Mouse (Mus musculus): Measurements from ENCODE around the gene Stim2. TPM values are rescaled to one million over a fixed set of nuclear protein-coding genes. Genes with fewer than 3 reads are reported as not detected.
A peak's percentile ranks its signal among the peaks of the same experiment; 100 is the strongest.

Stim2 gene
- polyA plus RNA-seq, 1 experiment from 2014 or later = 25.7 TPM

DNA sequence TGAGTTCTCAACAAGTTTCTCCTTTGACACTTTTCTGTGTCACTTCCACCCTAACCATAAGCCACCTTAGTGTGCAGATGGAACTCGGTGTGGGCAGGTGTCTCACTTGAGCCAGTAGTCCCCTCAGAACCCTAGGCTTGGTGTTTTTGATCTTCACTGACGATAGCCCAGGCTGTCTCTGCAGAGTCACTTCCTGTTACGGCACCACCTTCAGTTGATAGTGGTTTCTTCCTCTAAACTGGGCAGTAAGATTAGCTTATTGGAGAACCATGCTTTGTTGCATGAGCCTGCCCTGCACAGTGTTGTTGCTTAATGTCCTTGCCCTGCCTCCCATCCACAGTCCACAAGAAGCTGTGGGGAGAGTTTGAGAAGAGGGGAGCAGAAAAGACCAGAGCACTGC is 47.2 kb downstream of the Stim2 start:
- POLR2A ChIA-PET = no interaction called here
- DNase-seq (ENCODE audit: low read depth, low spot score) (no peak), ATAC-seq (no peak)
- H3K27me3 ChIP-seq = no peaks in the 10 kb centered on the region
- in situ Hi-C loops (cut with MboI; ENCODE audit: low pct_unique_long_range_greater_than_20kb) = no loop called here
- CTCF ChIA-PET = interaction anchor here (0.9 kb wide), 1 partner anchor 13 kb away, joined by 3 read pairs; no protein-coding TSS in a partner anchor
- TF ChIP-seq CTCF (IDR thresholded peaks at IDR 0.05) = no peak

DNA sequence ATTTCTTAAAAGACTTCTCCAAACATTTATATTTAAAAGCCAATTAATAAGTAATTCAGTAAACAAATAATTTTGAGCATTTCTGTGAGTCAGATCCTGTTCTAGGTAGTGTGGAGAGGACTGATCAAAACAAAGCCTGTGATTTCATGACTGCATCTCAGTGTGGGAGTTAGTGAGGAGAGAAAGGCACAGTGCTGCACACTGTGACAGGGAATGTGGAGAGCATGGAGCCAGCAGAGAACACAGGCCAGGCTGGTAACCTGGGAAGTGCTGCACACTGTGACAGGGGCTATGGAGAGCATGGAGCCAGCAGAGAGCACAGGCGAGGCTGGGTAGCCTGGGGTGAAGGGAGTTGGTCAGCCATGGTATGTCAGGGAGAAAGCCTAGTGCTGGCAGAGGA is 48.1 kb downstream of the Stim2 start:
- no peaks in the 10 kb centered on the region for H3K27me3 ChIP-seq
- ChIA-PET CTCF (interaction anchor here (0.9 kb wide), 1 partner anchor 29 kb away, joined by 3 read pairs; no protein-coding TSS in a partner anchor), POLR2A (no interaction called here)
- in situ Hi-C loops (cut with MboI; ENCODE audit: low pct_unique_long_range_greater_than_20kb) = no loop called here
- DNase-seq (ENCODE audit: low read depth, low spot score) (no peak), ATAC-seq (no peak)
- no peak for TF ChIP-seq CTCF (IDR thresholded peaks at IDR 0.05)

DNA sequence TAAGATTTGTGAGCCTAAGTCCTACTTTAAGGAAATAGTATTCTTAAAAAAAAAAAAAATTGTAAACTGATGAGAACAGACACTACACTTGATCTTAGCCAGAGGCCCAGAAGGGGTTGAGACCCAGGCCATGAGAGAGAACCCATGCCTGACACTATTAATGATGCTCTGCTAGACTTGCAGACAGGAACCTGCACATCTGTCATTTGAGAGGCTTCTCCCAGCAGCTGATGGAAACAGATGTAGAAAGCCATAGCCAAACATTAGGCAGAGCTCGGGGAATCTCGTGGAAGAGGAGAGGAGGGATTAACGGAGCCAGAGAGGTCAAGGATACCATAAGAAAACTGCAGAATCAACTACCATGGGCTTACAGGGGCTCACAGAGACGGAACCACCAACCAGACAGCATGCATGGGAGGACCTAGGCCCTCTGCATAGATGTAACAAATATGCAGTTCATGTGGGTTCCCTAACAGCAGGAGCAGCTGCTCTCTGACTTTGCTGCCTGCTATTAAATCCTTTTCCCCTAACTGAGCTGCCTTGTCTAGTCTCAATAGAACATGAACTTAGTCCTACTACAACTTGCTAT is 50.9 kb downstream of the Stim2 start:
- TF ChIP-seq CTCF (IDR thresholded peaks at IDR 0.05) = no peak
- in situ Hi-C loops (cut with MboI; ENCODE audit: low pct_unique_long_range_greater_than_20kb) = no loop called here
- DNase-seq (ENCODE audit: low read depth, low spot score) = no peak
- no peak for ATAC-seq
- ChIA-PET CTCF (interaction anchor here (1.0 to 2.6 kb wide), 3 partner anchors 9 to 13 kb away, joined by 3 to 11 read pairs (median 3); no protein-coding TSS in a partner anchor), POLR2A (interaction anchor here (0.7 to 1.0 kb wide), 2 partner anchors 11 to 18 kb away, joined by 3 read pairs; no protein-coding TSS in a partner anchor)
- H3K27me3 ChIP-seq = no peaks in the 10 kb centered on the region

DNA sequence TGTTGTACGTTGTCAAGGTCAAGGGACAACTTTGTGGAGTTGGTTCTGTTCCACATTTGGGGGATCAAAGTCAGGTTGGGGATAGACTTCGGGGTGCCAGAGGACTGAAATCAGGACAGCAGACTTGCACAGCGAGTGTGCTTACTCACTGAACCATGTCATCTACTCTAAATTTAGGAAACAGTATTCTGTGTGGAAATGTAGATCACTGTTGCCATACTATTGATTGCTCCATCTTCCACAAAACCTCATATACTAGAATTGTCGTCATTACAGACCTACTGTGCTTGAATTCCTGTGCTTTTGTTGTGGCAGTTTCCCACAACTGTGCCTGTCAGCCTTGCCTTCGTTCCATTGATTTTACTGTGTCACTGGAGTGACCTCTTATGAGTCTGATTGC is 51.6 kb downstream of the Stim2 start:
- no peak for TF ChIP-seq CTCF (IDR thresholded peaks at IDR 0.05)
- in situ Hi-C loops (cut with MboI; ENCODE audit: low pct_unique_long_range_greater_than_20kb) = no loop called here
- POLR2A ChIA-PET = interaction anchor here (0.7 kb wide), 1 partner anchor 17 kb away, joined by 3 read pairs; no protein-coding TSS in a partner anchor
- CTCF ChIA-PET = interaction anchor here (1.0 kb wide), 1 partner anchor 8 kb away, joined by 3 read pairs; no protein-coding TSS in a partner anchor
- no peaks in the 10 kb centered on the region for H3K27me3 ChIP-seq
- no peak for ATAC-seq
- no peak for DNase-seq (ENCODE audit: low read depth, low spot score)

DNA sequence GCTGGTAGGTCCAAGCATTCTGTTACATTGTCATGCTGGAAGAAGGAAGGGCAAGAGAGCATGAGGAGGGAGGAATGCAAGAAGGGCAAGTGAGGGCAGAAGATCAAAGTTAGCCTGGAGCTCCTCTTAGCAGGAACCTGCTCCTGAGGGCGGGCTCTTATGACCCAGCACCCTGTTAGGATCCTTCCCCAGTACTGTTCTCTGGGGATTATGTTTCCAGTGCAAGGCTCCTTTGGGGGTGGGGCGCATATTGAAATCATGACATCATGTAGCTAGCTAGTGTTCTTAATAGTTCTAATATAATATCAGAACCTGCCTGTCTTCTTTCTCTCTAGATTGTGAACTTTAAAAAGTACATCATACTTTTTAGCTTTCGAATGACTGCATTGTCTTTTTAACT is 52.8 kb downstream of the Stim2 start:
- DNase-seq (ENCODE audit: low read depth, low spot score) (no peak), ATAC-seq (no peak)
- no peak for TF ChIP-seq CTCF (IDR thresholded peaks at IDR 0.05)
- in situ Hi-C loops (cut with MboI; ENCODE audit: low pct_unique_long_range_greater_than_20kb) = no loop called here
- no peaks in the 10 kb centered on the region for H3K27me3 ChIP-seq
- CTCF ChIA-PET = interaction anchor here (0.7 to 1.3 kb wide), 2 partner anchors 9 to 53 kb away, joined by 3 to 4 read pairs; partner anchors contain the start of gene Stim2
- POLR2A ChIA-PET = no interaction called here

DNA sequence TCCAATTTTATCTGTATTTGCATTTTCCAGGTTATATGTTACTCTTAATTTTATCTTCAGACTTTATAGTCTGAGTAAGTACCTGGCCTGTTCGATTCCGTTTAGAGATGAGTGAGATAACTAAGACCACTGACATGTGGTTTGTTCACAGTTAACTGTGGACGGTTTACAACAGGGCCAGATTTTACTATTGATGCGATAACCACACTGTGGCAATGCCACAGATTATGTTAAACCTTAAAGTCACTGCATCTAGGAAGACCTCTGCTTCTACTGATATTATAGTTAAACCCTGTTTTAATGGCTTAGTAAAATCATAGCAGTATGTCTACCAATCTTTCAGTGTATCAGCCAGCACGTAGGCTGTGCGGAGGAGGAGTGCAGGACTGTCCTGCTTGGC is 53.9 kb downstream of the Stim2 start:
- CTCF ChIA-PET = no interaction called here
- DNase-seq (ENCODE audit: low read depth, low spot score) = no peak
- in situ Hi-C loops (cut with MboI; ENCODE audit: low pct_unique_long_range_greater_than_20kb) = no loop called here
- no peak for ATAC-seq
- TF ChIP-seq CTCF (IDR thresholded peaks at IDR 0.05) = no peak
- H3K27me3 ChIP-seq = no peaks in the 10 kb centered on the region
- POLR2A ChIA-PET = interaction anchor here (1.1 kb wide), 1 partner anchor 18 kb away, joined by 3 read pairs; no protein-coding TSS in a partner anchor

DNA sequence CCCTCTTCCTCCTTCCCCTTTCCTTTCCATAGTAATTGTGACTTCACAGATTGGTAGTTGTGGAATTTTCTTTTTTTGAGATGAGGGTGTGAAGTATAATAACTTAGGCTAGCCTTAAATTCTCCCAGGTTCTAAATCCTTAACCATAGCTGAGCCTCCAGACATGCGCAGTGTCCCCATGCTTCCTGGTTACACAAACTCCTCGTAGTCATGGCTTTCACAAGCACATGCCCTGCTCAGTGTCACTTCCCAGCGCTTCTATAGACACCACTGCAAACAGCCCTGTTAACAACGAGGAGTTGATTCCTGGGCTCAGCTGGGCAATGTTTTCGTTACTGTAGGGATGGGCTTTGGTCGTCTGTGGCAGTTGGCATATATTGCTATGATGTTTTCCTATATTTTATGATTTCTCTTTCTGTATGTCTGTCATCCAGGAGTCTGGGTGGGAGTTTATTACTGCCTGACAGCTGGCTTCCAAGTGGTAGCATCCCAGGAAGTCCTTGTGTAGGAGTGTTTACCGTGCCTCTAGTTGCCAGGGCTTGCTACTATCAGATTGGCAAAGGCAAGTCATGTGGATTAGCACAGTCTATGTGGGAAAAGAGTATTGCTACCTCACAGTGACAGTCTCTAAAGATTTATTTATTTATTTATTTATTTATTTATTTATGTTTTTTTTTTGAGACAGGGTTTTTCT is 55.5 kb downstream of the Stim2 start:
- POLR2A ChIA-PET = no interaction called here
- no peaks in the 10 kb centered on the region for H3K27me3 ChIP-seq
- TF ChIP-seq CTCF (IDR thresholded peaks at IDR 0.05) = no peak
- ATAC-seq = no peak
- in situ Hi-C loops (cut with MboI; ENCODE audit: low pct_unique_long_range_greater_than_20kb) = no loop called here
- DNase-seq (ENCODE audit: low read depth, low spot score) = no peak
- CTCF ChIA-PET = interaction anchor here (0.6 kb wide), 1 partner anchor 18 kb away, joined by 3 read pairs; no protein-coding TSS in a partner anchor

DNA sequence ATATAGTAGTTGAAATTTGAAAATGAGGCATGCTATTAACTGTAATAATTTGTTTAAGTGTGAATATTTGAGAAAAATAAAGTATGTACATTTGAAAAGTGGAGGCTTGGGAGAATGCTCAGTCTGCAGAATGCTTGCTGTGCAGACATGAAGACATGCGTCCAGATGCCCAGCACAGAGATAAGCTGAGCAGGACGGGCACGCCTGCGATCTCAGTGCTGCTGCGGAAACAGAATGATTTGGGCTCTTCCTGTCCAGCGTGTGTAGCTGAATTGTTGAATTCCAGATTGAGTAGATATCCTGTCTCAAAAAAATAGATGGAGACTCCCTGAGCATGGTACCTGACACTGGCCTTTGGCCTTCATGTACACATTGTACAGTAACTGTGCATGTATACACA is 58.0 kb downstream of the Stim2 start:
- ATAC-seq (no peak), DNase-seq (ENCODE audit: low read depth, low spot score) (no peak)
- no peak for TF ChIP-seq CTCF (IDR thresholded peaks at IDR 0.05)
- in situ Hi-C loops (cut with MboI; ENCODE audit: low pct_unique_long_range_greater_than_20kb) = no loop called here
- ChIA-PET POLR2A (no interaction called here), CTCF (interaction anchor here (0.9 to 1.3 kb wide), 2 partner anchors 16 to 42 kb away, joined by 3 read pairs; no protein-coding TSS in a partner anchor)
- no peaks in the 10 kb centered on the region for H3K27me3 ChIP-seq

DNA sequence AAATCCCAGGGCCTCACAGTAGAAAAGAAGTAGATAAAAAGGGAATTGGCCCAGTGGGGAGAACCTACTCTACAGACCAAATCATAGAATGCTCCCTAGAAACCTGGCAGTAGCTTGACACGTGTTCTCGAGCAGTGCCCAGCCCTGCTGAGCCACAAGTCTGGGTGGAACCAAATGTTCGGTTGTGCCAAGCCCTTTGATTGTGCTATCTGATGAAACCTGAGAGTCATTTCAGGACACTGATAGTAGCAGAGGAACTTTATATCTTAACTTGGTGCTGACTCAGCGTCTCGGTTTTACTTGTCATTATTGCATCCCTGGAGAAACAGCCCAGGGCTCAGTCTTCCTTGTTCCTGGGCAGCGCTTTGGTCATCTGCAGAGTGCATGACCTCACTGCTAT is 61.7 kb downstream of the Stim2 start:
- in situ Hi-C loops (cut with MboI; ENCODE audit: low pct_unique_long_range_greater_than_20kb) = no loop called here
- no peak for DNase-seq (ENCODE audit: low read depth, low spot score)
- no peak for TF ChIP-seq CTCF (IDR thresholded peaks at IDR 0.05)
- CTCF ChIA-PET = interaction anchor here (1.0 to 3.8 kb wide), 4 partner anchors 9 to 27 kb away, joined by 4 to 11 read pairs (median 4); no protein-coding TSS in a partner anchor
- no peaks in the 10 kb centered on the region for H3K27me3 ChIP-seq
- ATAC-seq = no peak
- POLR2A ChIA-PET = interaction anchor here (1.0 to 1.1 kb wide), 2 partner anchors 16 to 61 kb away, joined by 3 to 4 read pairs; no protein-coding TSS in a partner anchor

DNA sequence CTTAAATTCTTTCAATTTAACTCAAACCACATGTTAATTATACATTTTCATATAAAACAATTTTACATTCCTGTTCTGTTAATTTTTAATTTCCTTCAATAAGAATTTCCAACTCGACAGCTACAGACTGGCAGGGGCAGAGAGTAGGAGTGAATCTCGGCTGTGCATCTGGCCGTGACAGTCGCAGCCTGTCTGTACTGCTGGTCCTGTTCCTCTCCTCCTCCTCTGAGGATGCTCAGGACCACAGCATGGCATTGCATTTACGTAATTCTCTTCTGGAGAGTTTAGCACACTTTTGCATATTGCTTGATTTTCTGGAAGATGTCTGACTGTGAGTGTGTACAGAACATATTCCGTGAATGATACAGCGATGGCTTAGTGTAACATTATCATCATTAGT is 63.8 kb downstream of the Stim2 start:
- no peak for TF ChIP-seq CTCF (IDR thresholded peaks at IDR 0.05)
- ChIA-PET POLR2A (no interaction called here), CTCF (interaction anchor here (0.9 to 3.8 kb wide), 4 partner anchors 8 to 59 kb away, joined by 3 to 11 read pairs (median 3); no protein-coding TSS in a partner anchor)
- ATAC-seq (peak; percentile 86), DNase-seq (ENCODE audit: low read depth, low spot score) (no peak)
- H3K27me3 ChIP-seq = no peaks in the 10 kb centered on the region
- in situ Hi-C loops (cut with MboI; ENCODE audit: low pct_unique_long_range_greater_than_20kb) = no loop called here

DNA sequence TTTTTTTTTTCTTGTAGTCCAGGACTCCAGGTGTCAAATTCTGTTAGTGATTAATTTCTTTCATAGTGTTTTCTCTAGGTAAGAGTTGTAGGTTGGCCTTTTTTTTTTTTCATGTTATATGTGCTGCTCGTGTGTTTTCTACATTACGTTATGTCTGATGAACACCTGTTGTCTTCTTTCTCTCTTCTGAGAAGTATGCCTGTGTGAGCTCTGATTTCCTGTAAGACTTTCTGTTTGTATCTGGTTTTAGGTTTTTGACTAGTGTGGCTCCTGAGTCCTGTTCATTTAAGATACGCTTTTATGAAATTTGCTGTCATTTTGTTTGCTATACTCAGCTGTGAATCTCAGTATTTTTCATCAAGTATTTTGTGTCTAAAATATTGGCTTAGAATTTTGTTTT is 69.3 kb downstream of the Stim2 start:
- ATAC-seq (no peak), DNase-seq (ENCODE audit: low read depth, low spot score) (no peak)
- CTCF ChIA-PET = no interaction called here
- POLR2A ChIA-PET = interaction anchor here (1.2 kb wide), 1 partner anchor 18 kb away, joined by 3 read pairs; no protein-coding TSS in a partner anchor
- TF ChIP-seq CTCF (IDR thresholded peaks at IDR 0.05) = no peak
- H3K27me3 ChIP-seq = no peaks in the 10 kb centered on the region
- in situ Hi-C loops (cut with MboI; ENCODE audit: low pct_unique_long_range_greater_than_20kb) = no loop called here
